Mouse (Mus musculus): ENCODE measurements around the gene Vps45. TPM values are rescaled to one million over a fixed set of nuclear protein-coding genes. Genes with fewer than 3 reads are reported as not detected.

Vps45 gene
- polyA plus RNA-seq, 1 experiment from 2014 or later, result 17.6 TPM

DNA sequence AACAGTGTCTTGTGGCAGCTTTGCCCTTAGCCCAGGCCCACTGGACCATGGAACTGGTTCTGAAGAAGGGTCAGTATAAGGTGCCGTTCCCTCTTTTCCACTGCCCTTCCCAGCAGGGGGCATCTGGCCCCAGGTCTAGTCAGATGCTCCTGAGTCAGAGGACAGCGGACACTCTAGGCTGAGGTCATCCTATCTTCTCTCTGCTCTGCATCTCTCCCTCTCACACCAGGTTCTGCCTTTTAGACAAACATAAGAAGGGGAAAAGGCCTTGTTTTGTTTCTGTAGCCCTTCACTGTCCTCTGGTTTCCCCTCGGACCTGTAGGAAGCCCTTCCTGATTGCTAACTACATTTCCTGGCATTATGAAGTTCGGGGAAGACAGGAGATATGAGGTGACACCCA is 64.4 kb downstream of the Vps45 start:
- H3K27ac ChIP-seq, result peak overlapping the region; percentile 84
- H3K4me2 ChIP-seq, result peak overlapping the region; percentile 96
- ATAC-seq, result no peak
- H3K9me3 ChIP-seq (replicated peaks), result no peaks in the 10 kb centered on the region
- H3K4me3 ChIP-seq, result peak overlapping the region; percentile 75
- peaks cover 56% of the 10 kb centered on the region for H3K27me3 ChIP-seq (replicated peaks)
- peaks cover 56% of the 10 kb centered on the region for H3K4me1 ChIP-seq
- no peak overlapping the region for H3K9ac ChIP-seq
- WGBS (ENCODE audit: insufficient replicate concordance), result 22% methylated on average over 4 of the region's 4 CpGs
- H3K36me3 ChIP-seq, result peaks cover 24% of the 10 kb centered on the region

DNA sequence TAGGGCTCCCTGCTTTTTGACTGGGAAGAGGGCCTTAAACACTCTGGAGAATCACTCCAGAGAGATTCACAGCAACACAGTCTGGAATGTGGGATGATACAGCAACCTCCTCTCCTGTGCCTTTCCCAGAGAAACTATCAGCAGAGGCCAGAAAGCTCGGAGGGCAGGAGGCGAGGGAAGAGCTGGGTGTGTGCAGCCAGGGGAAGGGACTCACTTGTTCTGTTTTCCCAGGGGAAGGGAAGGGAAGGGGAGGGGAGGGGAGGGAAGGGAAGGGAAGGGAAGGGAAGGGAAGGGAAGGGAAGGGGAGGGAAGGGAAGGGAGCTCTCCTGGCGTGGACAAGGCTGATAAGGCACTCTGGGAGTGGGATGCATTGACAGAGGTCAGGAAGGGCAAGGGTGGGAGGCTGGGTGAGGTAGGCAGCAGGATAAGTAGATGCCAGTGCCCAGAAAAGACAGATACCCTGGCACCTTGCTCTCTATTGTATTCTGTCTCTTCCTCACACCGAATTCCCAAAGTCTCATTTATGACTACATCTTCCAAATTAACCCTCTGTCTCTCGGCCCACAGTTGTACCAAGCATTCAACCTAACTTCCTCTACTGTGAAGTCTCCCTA is 65.2 kb downstream of the Vps45 start:
- Histone ChIP-seq H3K9ac (no peak overlapping the region), H3K36me3 (peaks cover 32% of the 10 kb centered on the region), H3K4me1 (peaks cover 50% of the 10 kb centered on the region)

DNA sequence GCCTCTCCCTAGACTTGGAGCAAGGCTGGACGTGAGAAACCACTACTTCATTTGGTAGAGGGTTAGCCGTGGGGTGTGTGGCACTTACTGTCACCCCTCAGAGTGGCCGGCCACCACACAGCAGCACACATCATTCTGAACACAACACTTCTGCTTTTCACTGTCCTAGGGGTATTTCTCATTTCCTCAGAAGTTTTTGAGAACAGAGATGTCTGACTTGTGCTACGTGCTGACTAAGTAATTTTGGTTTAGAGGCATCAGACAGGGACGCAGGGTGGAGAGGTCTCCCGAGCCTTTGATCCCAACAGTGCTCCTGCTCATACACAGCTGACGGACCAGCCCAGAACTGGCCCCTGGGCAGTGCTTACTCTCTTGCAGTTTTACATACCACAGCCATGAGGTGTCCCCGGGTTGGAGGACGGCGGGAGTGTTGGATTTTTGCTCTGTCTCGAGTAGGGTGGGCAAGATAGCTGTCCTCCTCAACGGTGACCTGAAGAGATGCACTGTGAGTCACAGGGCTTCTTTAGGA is 67.8 kb downstream of the Vps45 start:
- Histone ChIP-seq H3K27me3 (replicated peaks) (peaks cover 45% of the 10 kb centered on the region), H3K36me3 (peaks cover 32% of the 10 kb centered on the region), H3K9ac (no peak overlapping the region), H3K27ac (no peak overlapping the region), H3K4me3 (no peak overlapping the region), H3K4me1 (peaks cover 49% of the 10 kb centered on the region), H3K9me3 (replicated peaks) (no peaks in the 10 kb centered on the region), H3K4me2 (no peak overlapping the region)
- 49% methylated on average over 12 of the region's 12 CpGs for WGBS (ENCODE audit: insufficient replicate concordance)
- no peak for ATAC-seq

More for the DNA sequence above, 65.2 kb downstream of the Vps45 start:
- Histone ChIP-seq H3K27ac (no peak overlapping the region; the same call in 1 of the 2 replicates), H3K27me3 (replicated peaks) (peaks cover 56% of the 10 kb centered on the region), H3K4me2 (peak overlapping the region; percentile 96), H3K9me3 (replicated peaks) (no peaks in the 10 kb centered on the region), H3K4me3 (no peak overlapping the region)
- no peak for ATAC-seq
- whole genome bisulfite sequencing (ENCODE audit: insufficient replicate concordance), result 55% methylated on average over 5 of the region's 5 CpGs

DNA sequence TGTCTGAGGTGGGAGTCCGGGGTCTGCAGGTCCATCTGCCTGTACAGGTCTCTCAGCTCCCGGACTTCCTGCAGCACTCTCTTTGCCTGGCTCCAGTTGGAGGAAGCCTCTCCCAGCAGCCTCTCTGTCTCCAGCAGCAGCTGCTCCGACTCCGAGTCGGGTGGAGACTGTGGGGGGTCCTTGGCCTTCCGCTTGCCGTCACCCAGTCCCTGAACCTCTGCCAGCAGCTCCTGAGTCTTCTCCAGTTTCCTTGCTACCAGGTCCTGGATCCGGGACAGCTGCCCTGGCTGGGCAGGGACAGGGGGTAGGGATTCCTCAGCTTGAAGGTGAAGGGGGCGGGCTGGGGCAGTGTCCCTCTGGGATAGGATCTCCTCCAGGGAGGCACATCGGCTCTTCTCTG is 69.3 kb downstream of the Vps45 start:
- Histone ChIP-seq H3K9ac (no peak overlapping the region), H3K27ac (no peak overlapping the region), H3K36me3 (peaks cover 32% of the 10 kb centered on the region), H3K4me3 (no peak overlapping the region), H3K9me3 (replicated peaks) (no peaks in the 10 kb centered on the region), H3K4me1 (peaks cover 41% of the 10 kb centered on the region), H3K4me2 (no peak overlapping the region), H3K27me3 (replicated peaks) (peaks cover 35% of the 10 kb centered on the region)
- no peak for ATAC-seq
- WGBS (ENCODE audit: insufficient replicate concordance), result 77% methylated on average over 10 of the region's 10 CpGs

DNA sequence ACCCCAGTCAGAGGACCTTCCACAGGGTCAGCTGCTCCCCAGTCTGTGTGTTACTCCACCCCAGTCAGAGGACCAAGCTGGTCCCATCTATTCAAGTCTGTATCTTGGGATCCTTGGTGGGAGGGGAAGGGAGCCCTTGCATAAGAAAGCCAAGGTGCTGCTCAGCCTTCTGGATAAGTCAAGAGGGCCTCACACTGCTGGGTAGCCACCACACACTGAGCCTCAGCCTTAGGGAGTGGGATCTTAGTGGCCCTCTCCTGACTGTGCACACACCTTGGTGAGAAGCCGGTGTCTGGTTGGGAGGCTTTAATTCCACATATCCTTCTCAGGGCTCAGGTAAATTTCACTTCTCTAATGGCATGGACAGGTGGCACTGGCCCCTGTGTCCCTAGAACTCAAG is 70.1 kb downstream of the Vps45 start:
- no peaks in the 10 kb centered on the region for H3K9me3 ChIP-seq (replicated peaks)
- H3K4me3 ChIP-seq, result no peak overlapping the region
- peaks cover 34% of the 10 kb centered on the region for H3K4me1 ChIP-seq
- peaks cover 32% of the 10 kb centered on the region for H3K36me3 ChIP-seq
- peak overlapping the region; percentile 46; the same call in 1 of the 2 replicates for H3K27ac ChIP-seq
- no peak overlapping the region for H3K9ac ChIP-seq
- WGBS (ENCODE audit: insufficient replicate concordance), result 95% methylated on average over 1 of the region's 1 CpGs
- 0 out of 2 replicates have a peak, but pooled peaks have one; percentile 13 for ATAC-seq
- H3K27me3 ChIP-seq (replicated peaks), result peaks cover 28% of the 10 kb centered on the region
- no peak overlapping the region for H3K4me2 ChIP-seq

DNA sequence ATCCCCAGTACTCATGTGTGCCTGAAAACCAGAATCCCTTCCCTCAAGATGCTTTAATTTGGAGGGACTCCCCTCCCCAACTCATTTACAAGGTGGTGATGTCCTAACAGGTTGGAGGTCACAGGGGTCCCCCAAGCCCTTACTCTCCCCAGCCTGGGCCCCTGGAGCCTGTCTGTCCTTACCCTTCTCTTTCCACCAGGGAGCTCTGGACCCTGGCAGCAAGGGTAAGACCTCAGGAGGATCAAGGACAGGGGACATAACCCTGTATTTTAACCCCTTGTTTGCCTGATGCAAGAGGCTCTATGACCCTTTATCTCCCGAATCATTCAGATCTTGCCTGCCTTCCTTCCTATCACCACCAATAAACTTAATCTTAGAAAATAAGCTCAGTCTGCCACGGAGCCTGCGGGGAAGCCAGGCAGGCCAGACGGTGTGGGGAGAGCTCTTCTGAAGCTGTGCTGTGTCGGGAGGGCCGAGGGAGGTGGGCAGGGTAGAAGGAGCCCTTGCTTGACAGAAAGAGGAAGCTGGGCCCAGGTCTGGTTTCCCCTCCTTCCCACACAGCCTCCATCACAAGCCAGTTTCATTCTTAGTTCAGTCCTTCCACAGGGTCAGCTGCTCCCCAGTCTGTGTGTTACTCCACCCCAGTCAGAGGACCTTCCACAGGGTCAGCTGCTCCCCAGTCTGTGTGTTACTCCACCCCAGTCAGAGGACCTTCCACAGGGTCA is 70.7 kb downstream of the Vps45 start:
- Histone ChIP-seq H3K4me3 (no peak overlapping the region), H3K9ac (no peak overlapping the region), H3K36me3 (peaks cover 32% of the 10 kb centered on the region), H3K4me1 (peaks cover 28% of the 10 kb centered on the region), H3K4me2 (0 out of 2 replicates have a peak overlapping the region, but pooled peaks have one; percentile 41), H3K27me3 (replicated peaks) (peaks cover 22% of the 10 kb centered on the region), H3K27ac (peak overlapping the region; percentile 20), H3K9me3 (replicated peaks) (no peaks in the 10 kb centered on the region)
- ATAC-seq, result 0 out of 2 replicates have a peak, but pooled peaks have one; percentile 31
- WGBS (ENCODE audit: insufficient replicate concordance), result 22% methylated on average over 6 of the region's 6 CpGs

DNA sequence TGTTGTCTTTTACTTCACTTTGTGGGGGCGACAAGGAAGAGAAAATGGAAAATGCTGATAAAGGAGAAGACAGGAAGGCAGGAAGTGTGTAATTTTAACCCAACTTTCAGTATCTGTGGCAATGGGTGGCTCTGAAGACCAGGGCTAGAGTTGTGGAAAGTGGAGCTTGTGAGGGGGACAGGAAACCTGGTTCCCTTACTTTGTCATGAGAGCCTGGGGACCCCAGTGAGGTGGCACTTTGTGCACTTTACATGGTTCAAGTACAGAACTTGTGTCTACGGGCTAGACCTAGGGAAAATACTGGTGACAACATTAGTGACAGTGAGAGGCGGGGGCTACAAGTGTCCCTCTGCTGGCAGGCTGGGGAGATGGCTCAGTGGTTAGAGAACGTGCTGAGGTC is 71.3 kb downstream of the Vps45 start:
- peaks cover 32% of the 10 kb centered on the region for H3K36me3 ChIP-seq
- no peaks in the 10 kb centered on the region for H3K9me3 ChIP-seq (replicated peaks)
- peaks cover 28% of the 10 kb centered on the region for H3K4me1 ChIP-seq
- H3K27ac ChIP-seq, result peak overlapping the region; percentile 79; the same call in 1 of the 2 replicates
- no peak overlapping the region for H3K9ac ChIP-seq
- ATAC-seq, result no peak
- no peak overlapping the region for H3K4me3 ChIP-seq
- WGBS (ENCODE audit: insufficient replicate concordance), result 39% methylated on average over 4 of the region's 4 CpGs
- peak overlapping the region; percentile 41; the same call in 1 of the 2 replicates for H3K4me2 ChIP-seq
- H3K27me3 ChIP-seq (replicated peaks), result peaks cover 19% of the 10 kb centered on the region

DNA sequence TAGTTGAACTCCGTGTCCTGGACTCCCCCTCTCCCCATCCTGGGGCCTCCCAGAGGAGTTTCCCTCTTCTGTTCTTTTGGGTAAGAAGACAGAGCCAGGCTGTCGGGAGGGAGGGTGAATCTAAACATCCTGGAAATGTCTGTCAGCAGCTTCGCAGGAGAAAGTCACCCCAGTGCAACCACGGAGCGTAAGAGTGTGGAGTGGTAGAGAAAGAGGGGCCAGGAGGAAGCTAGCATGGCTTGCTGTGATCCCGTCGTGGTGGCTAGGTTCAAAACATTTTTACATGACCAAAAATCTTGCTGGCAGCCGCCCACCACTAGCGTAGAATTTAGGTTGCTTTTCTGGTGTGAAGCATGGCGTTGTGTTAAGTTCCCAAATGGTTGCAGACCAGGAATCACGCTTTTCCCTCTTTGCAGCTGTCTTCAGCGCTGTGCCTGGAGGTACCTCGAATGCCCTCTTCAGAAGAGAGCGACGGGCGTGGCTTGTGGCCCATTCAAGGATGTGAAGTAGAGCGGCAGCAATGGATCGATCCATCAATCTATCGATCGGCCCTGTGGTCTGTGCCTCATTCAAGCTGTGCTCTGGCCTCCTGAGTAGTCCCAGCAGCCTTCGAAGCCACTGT is 72.2 kb downstream of the Vps45 start:
- 9% methylated on average over 21 of the region's 21 CpGs for WGBS (ENCODE audit: insufficient replicate concordance)
- ATAC-seq, result no peak
- H3K27ac ChIP-seq, result peak overlapping the region; percentile 79
- H3K9ac ChIP-seq, result 0 out of 2 replicates have a peak overlapping the region, but pooled peaks have one; percentile 40
- H3K27me3 ChIP-seq (replicated peaks), result peaks cover 19% of the 10 kb centered on the region
- H3K4me1 ChIP-seq, result peaks cover 28% of the 10 kb centered on the region
- peak overlapping the region; percentile 6; the same call in 1 of the 2 replicates for H3K4me3 ChIP-seq
- peaks cover 27% of the 10 kb centered on the region for H3K36me3 ChIP-seq
- peak overlapping the region; percentile 41 for H3K4me2 ChIP-seq
- no peaks in the 10 kb centered on the region for H3K9me3 ChIP-seq (replicated peaks)

DNA sequence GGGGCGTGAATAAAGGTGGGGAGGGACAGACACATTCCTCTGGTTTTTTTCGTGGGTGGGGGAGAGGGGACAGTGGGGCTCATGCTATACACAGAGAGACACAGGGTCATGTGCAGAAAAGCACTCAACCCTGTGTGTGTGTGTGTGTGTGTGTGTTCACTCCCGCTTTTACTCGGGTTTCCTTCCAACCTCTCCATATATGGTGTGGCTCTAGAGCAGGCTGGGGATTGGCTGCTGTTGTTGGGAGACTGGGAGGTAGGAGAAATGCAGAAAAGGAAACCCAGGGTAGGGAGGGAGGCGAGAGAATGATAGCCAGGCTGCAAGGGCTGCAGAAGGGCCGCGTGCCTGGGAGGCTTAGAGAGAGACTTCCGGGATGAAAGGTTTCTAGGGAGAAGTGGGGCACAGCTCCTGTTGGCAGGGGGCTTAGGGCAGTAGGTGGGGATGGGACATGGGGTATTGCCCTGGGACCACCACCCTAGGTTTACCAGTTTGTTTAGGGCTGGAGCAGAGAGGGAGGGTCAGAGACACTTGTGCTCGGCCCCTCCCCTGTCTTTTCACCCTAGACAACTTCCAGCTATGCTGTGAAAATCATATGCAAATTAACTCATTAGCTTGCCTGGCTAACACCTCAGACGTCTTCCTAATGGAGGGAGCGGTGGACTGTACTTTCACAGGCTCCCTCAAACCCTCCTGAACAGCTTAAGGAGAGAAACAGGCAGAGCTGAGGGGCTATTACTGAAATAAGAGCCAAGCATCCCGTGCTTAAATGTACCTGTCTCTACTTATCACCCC is 72.9 kb downstream of the Vps45 start:
- Histone ChIP-seq H3K36me3 (peaks cover 22% of the 10 kb centered on the region), H3K4me1 (peaks cover 28% of the 10 kb centered on the region), H3K4me2 (peak overlapping the region; percentile 41), H3K27ac (peak overlapping the region; percentile 79), H3K4me3 (peak overlapping the region; percentile 6; the same call in 1 of the 2 replicates), H3K27me3 (replicated peaks) (peaks cover 19% of the 10 kb centered on the region), H3K9ac (no peak overlapping the region), H3K9me3 (replicated peaks) (no peaks in the 10 kb centered on the region)
- peak; percentile 61 for ATAC-seq
- WGBS (ENCODE audit: insufficient replicate concordance), result 15% methylated on average over 12 of the region's 12 CpGs

DNA sequence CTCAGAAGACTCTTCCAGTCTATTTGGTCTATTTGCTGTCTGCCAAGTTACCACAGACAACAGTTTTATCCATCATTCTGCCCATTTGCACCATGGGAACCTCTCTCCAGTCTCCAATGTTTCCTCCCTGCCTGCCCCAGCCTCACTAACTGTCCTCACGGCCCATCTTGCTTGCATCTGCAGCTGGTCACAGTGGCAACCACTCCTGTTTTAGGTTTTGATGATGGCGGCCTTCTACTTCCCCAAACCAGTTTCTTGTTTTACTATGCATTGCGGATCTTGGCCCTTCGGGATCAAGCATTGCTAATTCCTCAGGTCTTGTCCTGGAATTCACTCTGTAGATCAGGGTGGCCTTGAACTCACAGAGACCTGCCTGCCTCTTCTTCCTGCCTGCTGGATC is 76.1 kb downstream of the Vps45 start:
- H3K9me3 ChIP-seq (replicated peaks), result no peaks in the 10 kb centered on the region
- H3K4me3 ChIP-seq, result no peak overlapping the region
- peaks cover 17% of the 10 kb centered on the region for H3K27me3 ChIP-seq (replicated peaks)
- H3K36me3 ChIP-seq, result no peaks in the 10 kb centered on the region
- 69% methylated on average over 4 of the region's 4 CpGs for WGBS (ENCODE audit: insufficient replicate concordance)
- H3K4me2 ChIP-seq, result no peak overlapping the region
- no peak overlapping the region for H3K27ac ChIP-seq
- no peak for ATAC-seq
- no peak overlapping the region for H3K9ac ChIP-seq
- peaks cover 23% of the 10 kb centered on the region for H3K4me1 ChIP-seq

DNA sequence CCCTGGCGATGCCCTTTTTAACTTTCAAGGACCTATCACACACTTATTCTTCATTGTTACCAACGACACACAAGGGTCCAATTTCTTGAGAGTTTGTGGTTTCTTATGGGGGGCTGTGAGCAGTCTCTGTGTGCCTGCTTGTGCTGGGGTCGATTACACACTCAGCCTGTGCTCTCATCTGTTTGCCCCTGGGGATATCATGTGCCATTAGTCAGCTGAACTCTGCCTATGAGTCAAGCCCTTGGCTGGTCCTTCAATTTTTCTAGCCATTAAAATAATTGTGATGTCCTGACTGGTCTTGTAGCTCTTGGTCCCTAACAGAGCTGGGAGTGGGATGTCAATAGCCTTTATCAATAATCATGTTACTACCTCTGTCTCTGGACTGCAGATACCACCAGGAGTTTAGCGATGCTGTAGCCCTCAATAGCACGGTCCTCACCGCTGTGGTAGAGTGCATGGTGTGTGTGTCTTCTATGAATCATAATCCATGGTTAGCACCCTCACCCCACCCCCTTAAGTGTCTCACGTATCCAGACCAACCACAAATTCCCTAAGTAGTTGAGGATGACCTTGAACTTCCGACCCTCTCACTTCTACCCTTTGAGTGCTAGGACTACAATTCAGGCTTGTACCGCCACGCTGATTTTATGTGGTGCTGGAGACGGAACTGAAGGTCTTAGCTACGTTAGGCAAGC is 77.8 kb downstream of the Vps45 start:
- WGBS (ENCODE audit: insufficient replicate concordance), result 75% methylated on average over 12 of the region's 12 CpGs
- H3K4me1 ChIP-seq, result peaks cover 6% of the 10 kb centered on the region
- H3K4me2 ChIP-seq, result no peak overlapping the region
- no peak overlapping the region for H3K27ac ChIP-seq
- no peak overlapping the region for H3K9ac ChIP-seq
- H3K4me3 ChIP-seq, result no peak overlapping the region
- H3K9me3 ChIP-seq (replicated peaks), result no peaks in the 10 kb centered on the region
- peaks cover 9% of the 10 kb centered on the region for H3K27me3 ChIP-seq (replicated peaks)
- H3K36me3 ChIP-seq, result no peaks in the 10 kb centered on the region
- no peak for ATAC-seq

All from liver, embryonic 12.5 days (tissue).